Mouse (Mus musculus): ENCODE results near the gene Efnb3. TPM values are rescaled to one million over a fixed set of nuclear protein-coding genes. Genes with fewer than 3 reads are reported as not detected.
"Not testable (repeated sequence)": the region's sequence is repeated elsewhere in the genome, so short reads cannot be mapped to it uniquely, and the experiment has no call there.

Efnb3 gene
- polyA plus RNA-seq, 1 experiment from 2014 or later: 8.8 TPM

DNA sequence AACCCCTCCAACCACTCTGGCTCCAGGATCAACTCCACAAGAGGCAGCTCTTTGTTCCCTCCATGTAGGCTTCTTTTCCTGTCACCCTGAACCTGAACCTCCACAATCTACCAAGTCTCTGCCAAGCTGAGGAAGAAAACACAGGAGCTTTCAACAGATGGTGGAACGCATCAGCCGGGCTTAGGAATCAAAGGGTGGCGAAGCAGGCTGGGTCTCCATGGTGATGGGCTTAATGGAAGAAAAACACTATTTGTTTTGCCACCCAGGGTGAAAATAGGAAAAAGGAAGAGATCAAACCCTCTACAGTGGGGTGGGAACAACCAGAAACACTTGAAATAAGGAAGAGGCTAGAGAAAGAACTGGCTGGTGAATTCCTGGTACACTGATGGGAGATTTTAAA is 16.4 kb downstream of the Efnb3 start:
- no peak overlapping the region for H3K4me2 ChIP-seq
- H3K9ac ChIP-seq: no peak overlapping the region
- H3K27ac ChIP-seq: no peak overlapping the region
- no peaks in the 10 kb centered on the region for H3K9me3 ChIP-seq
- peaks cover 11% of the 10 kb centered on the region for H3K4me1 ChIP-seq
- H3K27me3 ChIP-seq: no peaks in the 10 kb centered on the region
- no peak overlapping the region for H3K4me3 ChIP-seq
- no peaks in the 10 kb centered on the region for H3K36me3 ChIP-seq
- 45% methylated on average over 3 of the region's 3 CpGs for WGBS
- ATAC-seq (ENCODE audit: borderline replicate concordance, extremely low read depth, low FRiP score, low TSS enrichment): no peak

DNA sequence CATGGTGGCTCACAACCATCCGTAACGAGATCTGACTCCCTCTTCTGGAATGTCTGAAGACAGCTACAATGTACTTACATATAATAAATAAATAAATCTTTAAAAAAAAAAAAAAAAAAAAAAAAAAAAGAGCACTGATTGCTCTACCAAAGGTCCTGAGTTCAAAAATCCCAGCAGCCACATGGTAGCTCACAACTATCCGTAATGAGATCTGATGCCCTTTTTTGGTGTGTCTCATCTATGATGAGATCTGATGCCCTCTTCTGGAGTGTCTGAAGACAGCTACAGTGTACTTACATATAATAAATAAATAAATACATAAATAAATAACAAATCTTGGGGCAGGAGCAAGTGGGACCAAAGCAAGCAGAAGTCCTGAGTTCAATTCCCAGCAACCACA is 18.3 kb downstream of the Efnb3 start:
- H3K27me3 ChIP-seq; H3K27ac ChIP-seq; H3K36me3 ChIP-seq; H3K4me1 ChIP-seq; H3K4me2 ChIP-seq; H3K9me3 ChIP-seq; H3K9ac ChIP-seq; H3K4me3 ChIP-seq; ATAC-seq (ENCODE audit: borderline replicate concordance, extremely low read depth, low FRiP score, low TSS enrichment): not testable (repeated sequence)
- WGBS: 66% methylated on average over 1 of the region's 3 CpGs

DNA sequence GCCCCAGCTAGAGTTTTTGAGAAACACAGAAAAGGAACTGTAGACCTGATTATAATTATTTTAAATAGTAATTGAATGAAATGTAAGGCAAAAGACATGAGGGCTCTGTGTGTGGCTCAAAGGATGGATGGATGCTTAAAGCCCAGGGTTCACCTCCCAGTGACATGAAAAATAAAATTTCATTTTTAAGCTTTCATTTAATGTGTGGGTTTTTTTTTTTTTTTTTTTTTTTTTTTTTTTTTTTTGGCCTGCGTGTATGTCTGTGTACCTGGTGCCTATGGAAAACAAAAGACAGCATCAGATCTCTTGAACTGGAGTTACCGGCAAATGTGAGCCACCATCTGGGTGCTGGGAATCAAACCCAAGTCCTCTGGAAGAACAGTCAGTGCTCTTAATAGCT is 19.3 kb downstream of the Efnb3 start:
- Histone ChIP-seq H3K4me2 (no peak overlapping the region), H3K27me3 (no peaks in the 10 kb centered on the region), H3K4me3 (no peak overlapping the region), H3K9ac (no peak overlapping the region), H3K9me3 (no peaks in the 10 kb centered on the region), H3K27ac (no peak overlapping the region), H3K36me3 (no peaks in the 10 kb centered on the region), H3K4me1 (no peaks in the 10 kb centered on the region)
- WGBS: 95% methylated on average over 2 of the region's 2 CpGs
- ATAC-seq (ENCODE audit: borderline replicate concordance, extremely low read depth, low FRiP score, low TSS enrichment): no peak

DNA sequence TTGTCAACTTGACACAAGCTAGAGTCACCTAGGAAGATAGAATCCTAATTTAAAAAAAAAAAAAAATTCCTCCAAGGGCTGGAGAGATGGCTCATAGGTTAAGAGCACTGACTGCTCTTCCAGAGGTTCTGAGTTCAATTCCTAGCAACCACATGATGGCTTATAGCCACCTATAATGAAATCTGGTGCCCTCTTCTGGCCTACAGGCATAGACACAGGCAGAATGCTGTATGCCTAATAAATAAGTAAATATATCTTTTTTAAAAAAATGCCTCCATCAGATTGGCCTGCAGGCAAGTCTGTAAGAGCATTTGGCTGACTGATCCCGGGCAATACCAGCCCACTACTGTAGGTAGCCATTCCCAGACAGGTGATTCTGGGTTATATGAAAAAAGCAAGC is 25.0 kb downstream of the Efnb3 start:
- no peak for ATAC-seq (ENCODE audit: borderline replicate concordance, extremely low read depth, low FRiP score, low TSS enrichment)
- Histone ChIP-seq H3K27ac (no peak overlapping the region), H3K9ac (no peak overlapping the region), H3K4me2 (no peak overlapping the region), H3K9me3 (no peaks in the 10 kb centered on the region), H3K27me3 (no peaks in the 10 kb centered on the region), H3K36me3 (no peaks in the 10 kb centered on the region), H3K4me1 (no peaks in the 10 kb centered on the region), H3K4me3 (no peak overlapping the region)
- WGBS: 61% methylated on average over 1 of the region's 1 CpGs

DNA sequence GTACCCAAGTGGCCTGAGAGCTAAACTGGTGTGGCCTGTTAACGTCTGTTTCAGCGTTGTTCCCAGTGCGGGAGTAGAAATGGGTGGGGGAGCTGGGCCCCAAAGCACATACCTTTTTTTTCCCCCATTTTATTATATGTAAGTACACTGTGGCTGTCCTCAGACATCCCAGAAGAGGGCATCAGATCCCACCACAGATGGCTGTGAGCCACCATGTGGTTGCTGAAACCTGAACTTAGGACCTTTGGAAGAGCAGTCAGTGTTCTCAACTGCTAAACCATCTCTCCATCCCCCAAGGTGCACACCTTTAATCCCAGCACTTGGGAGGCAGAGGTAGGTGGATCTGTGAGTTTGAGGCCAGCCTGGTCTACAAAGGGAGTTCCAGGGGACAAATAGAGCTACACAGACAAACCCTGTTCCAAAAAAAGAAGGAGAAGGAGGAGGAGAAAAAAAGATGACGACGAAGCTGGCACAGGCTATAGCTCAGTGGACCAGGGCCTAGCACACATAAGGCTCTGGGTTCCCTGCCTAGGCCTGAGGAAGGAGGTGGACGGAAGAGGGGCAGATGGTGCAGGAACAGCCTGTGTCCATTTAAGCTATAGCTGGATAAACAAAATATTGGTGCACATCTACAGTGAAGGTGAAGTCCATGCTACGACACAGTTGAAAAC is 27.4 kb downstream of the Efnb3 start:
- no peak overlapping the region for H3K4me3 ChIP-seq
- no peaks in the 10 kb centered on the region for H3K9me3 ChIP-seq
- H3K9ac ChIP-seq: no peak overlapping the region
- 67% methylated on average over 7 of the region's 7 CpGs for WGBS
- H3K4me1 ChIP-seq: peaks cover 3% of the 10 kb centered on the region; the same call in 1 of the 2 replicates
- no peaks in the 10 kb centered on the region for H3K36me3 ChIP-seq
- no peak overlapping the region for H3K4me2 ChIP-seq
- H3K27ac ChIP-seq: no peak overlapping the region
- no peaks in the 10 kb centered on the region for H3K27me3 ChIP-seq
- no peak for ATAC-seq (ENCODE audit: borderline replicate concordance, extremely low read depth, low FRiP score, low TSS enrichment)

DNA sequence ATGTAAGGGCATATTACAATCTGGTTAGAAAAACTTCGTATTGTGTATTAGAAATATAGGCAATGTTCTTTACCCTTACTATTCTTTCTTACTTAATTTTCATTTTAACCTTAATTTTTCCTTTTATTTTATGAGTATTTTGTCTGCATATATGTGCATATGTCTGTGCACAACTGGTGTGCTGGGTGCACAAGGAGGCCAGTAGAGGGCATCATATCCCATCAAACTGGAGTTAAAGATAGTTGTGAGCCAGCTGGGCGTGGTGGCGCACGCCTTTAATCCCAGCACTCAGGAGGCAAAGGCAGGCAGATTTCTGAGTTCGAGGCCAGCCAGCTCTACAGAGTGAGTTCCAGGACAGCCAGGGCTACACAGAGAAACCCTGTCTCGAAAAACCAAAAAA is 29.2 kb downstream of the Efnb3 start:
- H3K4me2 ChIP-seq; H3K9ac ChIP-seq; H3K36me3 ChIP-seq; H3K27me3 ChIP-seq; H3K4me1 ChIP-seq; H3K4me3 ChIP-seq; H3K27ac ChIP-seq; ATAC-seq (ENCODE audit: borderline replicate concordance, extremely low read depth, low FRiP score, low TSS enrichment); H3K9me3 ChIP-seq: not testable (repeated sequence)
- WGBS: 92% methylated on average over 6 of the region's 6 CpGs

DNA sequence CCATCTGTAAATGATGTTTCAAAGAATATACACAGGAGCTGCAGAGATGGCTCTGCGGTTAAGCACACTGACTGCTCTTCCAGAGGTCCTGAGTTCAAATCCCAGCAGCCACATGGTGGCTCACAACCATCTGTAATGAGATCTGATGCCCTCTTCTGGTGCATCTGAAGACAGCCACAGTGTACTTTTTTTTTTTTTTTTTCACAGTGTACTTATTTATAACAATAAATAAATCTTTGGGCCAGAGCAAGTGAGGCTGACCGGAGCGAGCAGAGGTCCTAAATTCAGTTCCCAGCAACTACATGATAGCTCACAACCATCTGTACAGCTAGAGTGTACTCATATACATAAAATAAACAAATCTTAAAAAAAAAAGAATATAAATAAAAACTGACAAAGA is 29.7 kb downstream of the Efnb3 start:
- not testable (repeated sequence) for H3K27ac ChIP-seq; H3K9me3 ChIP-seq; H3K4me2 ChIP-seq; H3K4me1 ChIP-seq; H3K36me3 ChIP-seq; H3K27me3 ChIP-seq; ATAC-seq (ENCODE audit: borderline replicate concordance, extremely low read depth, low FRiP score, low TSS enrichment); H3K4me3 ChIP-seq; H3K9ac ChIP-seq
- WGBS: 82% methylated on average over 3 of the region's 3 CpGs

DNA sequence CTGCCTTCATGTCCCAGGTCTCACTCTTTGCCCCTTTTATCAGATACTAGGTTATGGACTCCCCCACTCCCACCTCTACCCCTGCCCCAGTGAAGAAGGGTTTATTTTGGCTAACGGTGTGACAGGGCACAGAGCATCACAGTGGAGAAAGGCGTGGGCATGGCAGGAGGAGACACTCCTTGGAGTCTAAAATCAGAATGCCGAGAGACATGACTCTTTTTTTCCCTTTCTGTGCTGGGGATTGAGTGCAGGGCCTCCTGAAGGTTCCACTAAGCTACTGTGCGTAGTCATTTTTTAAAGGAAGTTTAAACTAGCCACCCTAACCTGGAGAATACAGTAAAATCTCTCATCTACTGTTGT is 32.0 kb downstream of the Efnb3 start:
- 84% methylated on average over 4 of the region's 4 CpGs for WGBS
- H3K27me3 ChIP-seq: no peaks in the 10 kb centered on the region
- H3K9ac ChIP-seq: no peak overlapping the region
- peaks cover 5% of the 10 kb centered on the region; the same call in 1 of the 2 replicates for H3K4me1 ChIP-seq
- H3K4me3 ChIP-seq: no peak overlapping the region
- H3K36me3 ChIP-seq: no peaks in the 10 kb centered on the region
- no peak overlapping the region for H3K4me2 ChIP-seq
- no peaks in the 10 kb centered on the region for H3K9me3 ChIP-seq
- ATAC-seq (ENCODE audit: borderline replicate concordance, extremely low read depth, low FRiP score, low TSS enrichment): no peak
- no peak overlapping the region for H3K27ac ChIP-seq

DNA sequence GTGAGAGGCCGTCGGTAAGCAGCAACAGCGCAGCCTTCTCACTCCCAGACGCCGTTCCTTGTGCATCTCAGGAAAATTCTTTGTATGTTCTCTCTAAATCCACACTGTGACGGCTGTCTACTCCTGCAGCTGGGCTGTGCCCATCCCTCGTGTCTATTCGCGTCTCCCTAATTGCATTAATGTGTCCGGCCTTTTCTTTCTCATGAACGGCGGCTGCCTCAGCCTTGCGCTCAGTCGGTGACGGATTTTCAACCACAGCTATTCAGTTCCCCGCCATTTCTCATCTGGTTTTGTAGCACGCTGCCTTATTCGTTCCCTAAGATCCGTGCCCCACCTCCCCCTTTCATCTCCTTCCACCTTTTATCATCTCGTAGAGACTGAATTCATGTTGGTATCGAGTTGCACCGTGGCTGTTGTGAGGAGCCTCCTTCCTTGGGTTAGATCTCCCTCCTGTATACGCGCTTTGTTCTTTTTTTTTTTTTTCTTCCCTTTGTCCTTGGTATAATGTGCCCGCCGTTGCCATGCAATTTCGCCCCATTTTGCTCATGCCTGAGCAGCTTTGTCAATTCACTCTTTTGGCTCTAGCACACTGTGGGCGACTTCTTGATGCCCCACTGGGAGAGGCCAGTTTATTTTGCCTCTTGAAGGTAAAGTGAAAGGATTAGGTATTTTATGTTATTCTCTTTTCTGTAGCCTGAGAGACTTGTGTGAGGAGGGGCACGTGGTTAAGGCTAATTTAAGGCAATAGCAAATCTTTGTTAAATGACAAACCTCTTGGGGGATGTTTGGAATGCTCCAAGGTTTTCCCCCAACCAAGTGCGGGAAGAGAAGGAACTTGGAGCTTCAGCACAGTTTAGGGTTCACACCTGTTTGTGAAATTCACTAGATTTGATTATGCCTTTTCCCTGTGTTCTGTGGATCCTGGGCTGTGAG is 32.6 kb downstream of the Efnb3 start:
- Histone ChIP-seq H3K9ac (peak overlapping the region; percentile 10; the same call in 1 of the 2 replicates), H3K9me3 (no peaks in the 10 kb centered on the region), H3K4me2 (peak overlapping the region; percentile 55), H3K27ac (no peak overlapping the region), H3K27me3 (no peaks in the 10 kb centered on the region), H3K4me1 (peaks cover 5% of the 10 kb centered on the region; the same call in 1 of the 2 replicates), H3K36me3 (no peaks in the 10 kb centered on the region), H3K4me3 (peak overlapping the region; percentile 29)
- ATAC-seq (ENCODE audit: borderline replicate concordance, extremely low read depth, low FRiP score, low TSS enrichment): no peak
- 14% methylated on average over 30 of the region's 30 CpGs for WGBS

DNA sequence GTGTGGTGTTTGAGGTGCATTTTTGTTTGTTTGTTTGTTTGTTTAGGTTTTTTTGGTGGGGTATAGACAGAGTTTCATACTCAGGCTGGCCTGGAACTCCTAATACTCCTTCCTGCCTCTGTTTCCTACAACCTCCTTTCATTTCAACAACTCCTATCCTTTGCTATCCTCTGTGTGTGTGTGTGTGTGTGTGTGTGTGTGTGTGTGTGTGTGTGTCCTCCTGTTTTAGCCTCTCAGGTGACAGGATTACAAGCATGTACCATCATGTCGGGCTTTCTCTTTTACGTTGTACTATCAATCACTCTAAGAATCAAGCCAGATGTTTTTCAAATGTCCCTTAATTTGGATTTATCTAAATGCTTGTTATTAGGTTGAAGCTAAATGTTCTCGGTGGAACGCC is 33.4 kb downstream of the Efnb3 start:
- H3K4me3 ChIP-seq: no peak overlapping the region
- H3K36me3 ChIP-seq: no peaks in the 10 kb centered on the region
- no peaks in the 10 kb centered on the region for H3K9me3 ChIP-seq
- no peak for ATAC-seq (ENCODE audit: borderline replicate concordance, extremely low read depth, low FRiP score, low TSS enrichment)
- 55% methylated on average over 4 of the region's 4 CpGs for WGBS
- no peak overlapping the region for H3K27ac ChIP-seq
- H3K27me3 ChIP-seq: no peaks in the 10 kb centered on the region
- H3K4me1 ChIP-seq: peaks cover 5% of the 10 kb centered on the region; the same call in 1 of the 2 replicates
- peak overlapping the region; percentile 55 for H3K4me2 ChIP-seq
- H3K9ac ChIP-seq: no peak overlapping the region

DNA sequence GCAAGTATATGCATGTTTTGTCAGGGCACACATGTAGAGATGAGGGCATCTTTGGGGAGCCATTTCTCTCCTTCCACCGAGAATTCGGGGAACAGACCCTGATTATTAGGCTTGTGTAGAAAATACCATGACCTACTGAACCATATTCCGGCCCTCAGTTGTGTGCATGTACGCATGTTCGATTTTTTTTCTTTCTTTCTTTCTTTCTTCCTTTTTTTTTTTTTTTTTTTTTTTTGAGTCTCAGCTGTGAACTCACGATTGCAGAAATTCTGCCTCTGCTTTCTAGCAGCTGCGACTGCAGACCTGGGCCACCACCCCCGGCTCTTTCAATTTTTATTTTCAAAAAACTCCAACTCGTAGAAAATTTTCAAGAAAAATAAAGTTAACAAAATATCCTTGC is 34.3 kb downstream of the Efnb3 start:
- H3K36me3 ChIP-seq: no peaks in the 10 kb centered on the region
- H3K4me2 ChIP-seq: no peak overlapping the region
- no peak overlapping the region for H3K27ac ChIP-seq
- no peaks in the 10 kb centered on the region for H3K9me3 ChIP-seq
- H3K9ac ChIP-seq: no peak overlapping the region
- no peak for ATAC-seq (ENCODE audit: borderline replicate concordance, extremely low read depth, low FRiP score, low TSS enrichment)
- H3K27me3 ChIP-seq: no peaks in the 10 kb centered on the region
- H3K4me3 ChIP-seq: no peak overlapping the region
- peaks cover 5% of the 10 kb centered on the region; the same call in 1 of the 2 replicates for H3K4me1 ChIP-seq
- 77% methylated on average over 9 of the region's 9 CpGs for WGBS

DNA sequence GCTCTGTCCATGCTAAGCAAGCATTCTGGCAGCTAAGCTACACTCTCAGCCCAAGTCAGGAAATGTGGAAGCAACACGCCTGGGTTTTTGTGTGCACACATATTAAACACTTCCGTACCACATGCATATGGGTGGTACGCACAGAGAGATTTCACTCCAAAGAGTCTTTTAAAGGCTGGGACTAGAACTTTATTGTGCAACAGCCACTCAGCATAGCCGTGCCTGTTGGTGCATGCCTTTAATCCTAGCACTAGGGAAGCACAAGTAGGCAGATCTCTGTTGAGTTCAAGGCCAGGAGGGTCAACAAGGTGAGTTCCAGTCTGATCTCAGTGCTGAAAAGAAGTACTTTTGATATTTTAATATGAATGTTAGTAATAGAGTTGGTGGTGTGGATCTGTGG is 36.4 kb downstream of the Efnb3 start:
- Histone ChIP-seq H3K4me3 (no peak overlapping the region), H3K4me1 (peaks cover 5% of the 10 kb centered on the region; the same call in 1 of the 2 replicates), H3K27ac (no peak overlapping the region), H3K27me3 (no peaks in the 10 kb centered on the region), H3K9me3 (no peaks in the 10 kb centered on the region), H3K36me3 (no peaks in the 10 kb centered on the region), H3K9ac (no peak overlapping the region), H3K4me2 (no peak overlapping the region)
- ATAC-seq (ENCODE audit: borderline replicate concordance, extremely low read depth, low FRiP score, low TSS enrichment): no peak
- WGBS: 83% methylated on average over 4 of the region's 4 CpGs
